Mouse (Mus musculus) erythroblast, embryonic 14.5 days (primary cell): ENCODE measurements around the gene Mras. TPM values are rescaled to one million over a fixed set of nuclear protein-coding genes. Genes with fewer than 3 reads are reported as not detected.

Source experiments
- H3K27me3 ChIP-seq: 2 replicates; pipeline ENCODE4 v1.6.1; 2012; ENCODE audit warnings: inconsistent platforms; ENCODE audit not compliant: control insufficient read depth
- H3K36me3 ChIP-seq: 2 replicates; pipeline ENCODE4 v1.6.1; 2012; ENCODE audit warnings: mild to moderate bottlenecking, inconsistent platforms; ENCODE audit not compliant: control insufficient read depth
- H3K4me1 ChIP-seq: 2 replicates; pipeline ENCODE4 v1.6.1; 2012; ENCODE audit warnings: inconsistent platforms; ENCODE audit not compliant: control insufficient read depth
- H3K4me3 ChIP-seq: replicated peaks from 2 replicates; pipeline ENCODE3; 2012; ENCODE audit warnings: moderate library complexity, mild to moderate bottlenecking, inconsistent platforms
- H3K9me3 ChIP-seq: 2 replicates; pipeline ENCODE4 v1.6.1; 2012; ENCODE audit warnings: low read length, inconsistent platforms, mixed read lengths; ENCODE audit not compliant: control insufficient read depth
- GATA1 ChIP-seq: IDR thresholded peaks from 2 replicates; pipeline ENCODE4 v1.6.1; 2012; ENCODE audit warnings: low read length, inconsistent platforms, mixed read lengths
- TAL1 ChIP-seq: IDR thresholded peaks from 3 replicates; pipeline ENCODE4 v1.6.1; 2012; ENCODE audit warnings: low read length, inconsistent platforms, mixed read lengths
- polyA plus RNA-seq: library from polyadenylated mRNA; stranded (reverse); fragments of >175 nt; gene quantifications from 2 replicates; pipeline ENCODE4 v1.2.3, GENCODE M21; 2012

Mras gene
- polyA plus RNA-seq, 1 experiment: not detected

- Histone ChIP-seq H3K4me3 (no peak overlapping the region), H3K4me1 (no peaks in the 10 kb centered on the region), H3K36me3 (no peaks in the 10 kb centered on the region), H3K27me3 (peaks cover 5% of the 10 kb centered on the region), H3K9me3 (peaks cover 7% of the 10 kb centered on the region)
- TF ChIP-seq GATA1 (no peak), TAL1 (no peak)
These were observed 7.5 kb upstream of the Mras start for GRCm38 (mm10) chr9:99444590-99445178.

DNA sequence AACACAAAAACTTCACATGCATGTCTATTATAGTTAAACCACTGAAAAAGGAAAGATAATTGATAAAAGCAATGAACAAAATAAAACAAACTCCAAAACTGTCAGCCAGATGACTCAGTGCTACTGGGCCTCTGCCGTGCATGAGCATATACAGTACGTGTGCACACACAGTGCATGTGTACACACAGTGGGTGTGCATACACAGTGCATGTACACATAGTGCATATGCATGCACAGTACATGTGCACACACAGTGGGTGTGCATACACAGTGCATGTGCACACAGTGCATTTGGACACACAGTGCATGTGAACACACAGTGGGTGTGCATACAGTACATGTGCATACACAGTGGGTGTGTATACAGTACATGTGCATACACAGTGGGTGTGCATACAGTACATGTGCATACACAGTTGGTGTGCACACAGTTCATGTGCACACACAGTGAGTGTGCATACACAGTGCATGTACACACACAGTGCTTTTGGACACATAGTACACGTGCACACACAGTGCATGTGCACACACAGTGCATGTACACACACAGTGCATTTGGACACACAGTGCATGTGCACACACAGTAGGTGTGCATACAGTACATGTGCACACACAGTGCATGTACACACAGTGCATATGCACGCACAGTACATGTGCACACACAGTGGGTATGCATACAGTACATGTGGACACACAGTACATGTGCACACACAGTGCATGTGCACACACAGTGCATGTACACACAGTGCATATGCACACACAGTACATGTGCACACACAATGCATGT lies 4.7 kb upstream of the Mras start:
- no peak overlapping the region for H3K4me3 ChIP-seq
- peaks cover 7% of the 10 kb centered on the region for H3K9me3 ChIP-seq
- no peaks in the 10 kb centered on the region for H3K4me1 ChIP-seq
- H3K36me3 ChIP-seq: no peaks in the 10 kb centered on the region
- TF ChIP-seq GATA1 (no peak), TAL1 (no peak; the same call in 2 of the 3 replicates)
- H3K27me3 ChIP-seq: peaks cover 28% of the 10 kb centered on the region

DNA sequence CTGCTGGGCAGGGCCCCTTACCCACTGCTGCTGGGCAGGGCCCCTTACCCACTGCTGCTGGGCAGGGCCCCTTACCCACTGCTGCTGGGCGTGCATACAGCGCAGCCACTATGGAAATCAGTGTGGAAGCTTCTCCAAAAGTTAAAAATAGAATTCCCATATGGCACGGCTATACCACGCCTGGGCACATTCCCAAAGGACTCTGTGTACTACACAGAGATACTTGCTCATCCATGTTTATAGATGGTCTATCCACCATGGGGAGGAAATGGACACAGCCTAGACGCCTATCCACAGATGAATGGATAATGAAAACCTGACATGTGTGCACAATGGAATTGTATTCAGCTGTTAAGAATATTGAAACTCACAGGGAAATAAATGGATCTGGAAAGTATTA lies 3.8 kb upstream of the Mras start:
- TF ChIP-seq GATA1: no peak
- TF ChIP-seq TAL1: no peak
- peaks cover 37% of the 10 kb centered on the region for H3K27me3 ChIP-seq
- no peak overlapping the region for H3K4me3 ChIP-seq
- peaks cover 4% of the 10 kb centered on the region for H3K4me1 ChIP-seq
- no peaks in the 10 kb centered on the region for H3K36me3 ChIP-seq
- peaks cover 7% of the 10 kb centered on the region for H3K9me3 ChIP-seq

- TF ChIP-seq GATA1: no peak
- no peak for TF ChIP-seq TAL1
- Histone ChIP-seq H3K9me3 (peaks cover 7% of the 10 kb centered on the region), H3K4me3 (no peak overlapping the region), H3K4me1 (peaks cover 4% of the 10 kb centered on the region), H3K27me3 (peaks cover 51% of the 10 kb centered on the region), H3K36me3 (no peaks in the 10 kb centered on the region)
These were observed 1.9 kb upstream of the Mras start for GRCm38 (mm10) chr9:99439064-99439463.

- Histone ChIP-seq H3K36me3 (no peaks in the 10 kb centered on the region), H3K4me1 (peaks cover 4% of the 10 kb centered on the region), H3K27me3 (peaks cover 51% of the 10 kb centered on the region), H3K4me3 (no peak overlapping the region), H3K9me3 (peaks cover 7% of the 10 kb centered on the region)
- TF ChIP-seq GATA1 (no peak), TAL1 (no peak)
These were observed 792 bp upstream of the Mras start for GRCm38 (mm10) chr9:99437781-99438565.

GRCm38 (mm10) chr9:99436182-99437030 lies 775 bp downstream of the Mras start:
- Histone ChIP-seq H3K4me1 (peaks cover 4% of the 10 kb centered on the region), H3K27me3 (peaks cover 46% of the 10 kb centered on the region), H3K4me3 (peak overlapping the region; percentile 55), H3K36me3 (no peaks in the 10 kb centered on the region), H3K9me3 (no peaks in the 10 kb centered on the region)
- TF ChIP-seq GATA1 (no peak), TAL1 (no peak)

DNA sequence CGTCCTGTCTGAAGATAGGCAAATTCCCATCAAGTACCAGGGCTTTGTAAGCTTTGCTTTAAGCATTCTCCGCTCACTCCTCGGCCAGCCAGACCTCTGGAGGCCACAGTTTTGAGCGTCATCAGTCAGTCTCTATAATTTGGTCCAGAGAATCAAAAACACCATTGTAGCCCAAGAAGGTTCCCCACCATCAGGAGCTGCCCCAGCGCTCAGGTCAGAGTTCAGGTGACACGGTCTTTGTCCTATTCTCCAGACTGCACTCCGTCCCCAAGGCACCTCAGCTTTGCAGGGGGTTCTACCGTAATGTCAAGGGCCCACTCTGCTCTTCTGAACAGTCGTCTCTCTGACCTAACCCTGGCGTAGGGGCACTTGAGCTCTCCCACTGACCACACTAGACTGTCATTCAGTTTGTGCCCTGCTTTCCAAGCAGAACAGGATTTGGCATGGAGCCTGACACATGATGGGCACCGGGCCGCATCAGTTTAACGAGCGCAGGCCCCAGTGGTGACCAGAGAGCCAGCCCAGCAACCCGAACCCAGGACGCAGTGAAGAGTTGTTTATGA lies 1.5 kb downstream of the Mras start:
- peaks cover 4% of the 10 kb centered on the region for H3K4me1 ChIP-seq
- peaks cover 46% of the 10 kb centered on the region for H3K27me3 ChIP-seq
- TF ChIP-seq TAL1 (no peak), GATA1 (no peak)
- no peaks in the 10 kb centered on the region for H3K9me3 ChIP-seq
- no peaks in the 10 kb centered on the region for H3K36me3 ChIP-seq
- peak overlapping the region; percentile 55 for H3K4me3 ChIP-seq

DNA sequence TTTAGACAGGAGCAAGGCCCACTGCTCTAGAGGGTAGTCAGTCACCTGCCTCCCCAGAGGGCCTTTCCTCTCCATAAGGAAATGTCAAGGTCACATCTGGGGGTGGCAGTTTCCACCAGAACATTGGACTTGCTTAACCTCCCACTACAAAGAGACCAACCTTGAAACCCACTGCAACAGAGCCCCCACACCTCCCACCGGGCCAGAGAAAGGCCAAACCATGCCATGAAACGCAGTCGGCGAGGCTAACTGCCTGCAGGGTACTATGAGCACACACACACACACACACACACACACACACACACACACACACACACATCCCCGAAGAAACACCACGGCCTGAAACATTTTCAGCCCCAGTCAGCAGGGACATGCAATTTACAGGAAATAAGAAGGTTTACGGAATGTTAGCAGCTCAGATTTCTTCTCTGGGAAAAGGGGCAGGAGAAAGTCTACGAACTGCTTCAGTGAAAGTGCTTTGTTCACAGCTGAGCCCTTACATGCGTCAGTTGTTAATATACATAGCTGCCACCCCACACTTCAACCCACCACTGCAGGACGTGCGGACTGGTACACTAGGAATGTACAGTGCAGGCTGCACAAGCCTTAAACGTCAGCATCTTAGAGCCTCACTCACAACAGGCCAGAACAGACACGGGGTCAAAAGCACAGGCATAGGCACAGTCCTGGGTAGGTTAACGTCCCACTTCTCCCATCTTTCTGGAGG lies 2.1 kb downstream of the Mras start:
- no peak overlapping the region for H3K4me3 ChIP-seq
- H3K4me1 ChIP-seq: peaks cover 4% of the 10 kb centered on the region
- TF ChIP-seq TAL1: no peak
- TF ChIP-seq GATA1: no peak

More for the DNA sequence above, 2.1 kb downstream of the Mras start:
- H3K27me3 ChIP-seq: peaks cover 46% of the 10 kb centered on the region
- no peaks in the 10 kb centered on the region for H3K36me3 ChIP-seq
- H3K9me3 ChIP-seq: no peaks in the 10 kb centered on the region
